Mouse (Mus musculus): ENCODE measurements at regions not wholly inside any gene's neighbourhood (a gene's known extent, or its start where the extent isn't known, plus 50 kb on each side); places are given as distances from the start of the nearest gene placed in this dataset.

DNA sequence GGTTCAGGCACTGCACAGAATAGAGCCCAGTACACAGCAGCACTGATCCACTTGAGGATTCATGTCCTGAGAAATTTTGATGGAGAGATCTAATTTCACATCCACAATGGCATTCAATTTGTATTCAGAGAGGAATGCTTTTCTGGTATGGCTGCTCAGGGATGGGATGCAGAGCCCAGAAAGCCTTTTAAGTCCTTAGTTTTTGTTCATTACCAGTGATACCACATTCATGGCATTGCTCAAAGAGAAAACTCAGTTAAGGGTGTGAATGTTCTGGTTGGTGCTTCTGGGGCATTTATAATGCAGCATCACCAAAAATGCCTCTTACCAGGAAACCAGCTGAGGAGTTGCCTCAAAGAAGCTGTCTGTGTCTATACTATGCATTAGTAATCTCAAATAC lies 151.5 kb upstream of the Mmadhc start:
- DNase-seq (ENCODE audit: low read depth, low spot score): no peak

DNA sequence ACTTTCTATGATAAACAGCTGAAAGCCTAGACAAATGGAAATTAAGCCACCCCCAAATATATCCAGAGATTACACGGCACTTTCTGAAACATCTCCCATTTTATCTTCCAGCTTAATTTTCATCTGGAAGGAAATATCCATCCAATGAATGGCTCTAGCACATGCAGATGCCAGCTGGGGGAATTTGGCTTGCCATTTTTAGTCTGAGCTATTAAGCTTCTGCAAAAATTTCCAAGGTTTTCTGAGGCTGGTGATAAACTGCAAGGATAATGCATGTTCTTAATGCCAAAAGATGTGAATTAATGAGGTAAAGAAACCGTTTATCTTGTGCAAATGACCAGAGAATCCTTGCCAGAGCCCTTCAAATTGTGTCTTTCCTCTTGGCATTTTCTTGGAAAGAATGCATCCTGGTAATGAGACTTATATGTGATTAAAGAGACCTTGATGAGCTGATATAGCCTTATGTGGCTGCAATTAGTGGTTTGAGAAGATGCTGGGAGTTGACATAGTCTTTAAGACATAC lies 149.4 kb upstream of the Mmadhc start:
- no peak for DNase-seq (ENCODE audit: low read depth, low spot score)

DNA sequence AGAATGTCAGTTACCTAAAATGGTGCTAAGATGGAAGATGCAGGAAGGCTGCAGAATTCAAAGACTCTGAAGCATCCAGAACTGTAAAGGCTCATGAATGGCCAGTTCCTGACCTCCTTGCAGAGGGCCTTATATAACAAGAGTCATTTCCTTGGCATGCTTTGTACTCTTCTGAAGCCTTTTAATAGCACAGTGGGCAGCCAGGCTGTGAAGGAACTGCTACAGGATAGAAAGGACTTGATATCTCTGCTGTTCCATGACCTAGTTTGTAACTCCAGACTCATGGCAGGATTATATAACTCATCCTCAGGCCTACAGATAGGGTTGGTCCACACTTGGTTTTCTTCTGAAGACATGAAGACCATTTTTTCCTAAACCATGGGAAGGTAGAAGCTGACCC lies 143.7 kb upstream of the Mmadhc start:
- DNase-seq (ENCODE audit: low read depth, low spot score): no peak

DNA sequence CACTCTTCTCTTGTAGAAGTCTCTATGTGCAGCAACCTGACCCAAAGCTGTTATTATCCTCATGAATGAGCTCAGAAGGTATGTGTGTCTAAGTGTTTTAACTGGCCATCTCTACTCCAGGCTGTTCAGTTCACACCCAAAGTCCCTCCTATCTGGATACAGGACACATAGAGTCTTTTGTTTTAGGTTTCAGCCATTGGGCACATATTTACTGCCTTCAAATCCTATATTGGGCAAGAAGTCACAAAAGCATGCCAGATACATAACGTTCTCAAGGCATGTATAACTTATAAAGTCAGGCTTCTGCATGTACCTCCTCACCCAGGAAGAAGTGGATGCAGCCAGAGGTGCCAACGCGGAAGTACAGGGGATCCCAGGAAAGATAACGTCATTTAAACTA lies 136.6 kb upstream of the Mmadhc start:
- DNase-seq (ENCODE audit: low read depth, low spot score): no peak

DNA sequence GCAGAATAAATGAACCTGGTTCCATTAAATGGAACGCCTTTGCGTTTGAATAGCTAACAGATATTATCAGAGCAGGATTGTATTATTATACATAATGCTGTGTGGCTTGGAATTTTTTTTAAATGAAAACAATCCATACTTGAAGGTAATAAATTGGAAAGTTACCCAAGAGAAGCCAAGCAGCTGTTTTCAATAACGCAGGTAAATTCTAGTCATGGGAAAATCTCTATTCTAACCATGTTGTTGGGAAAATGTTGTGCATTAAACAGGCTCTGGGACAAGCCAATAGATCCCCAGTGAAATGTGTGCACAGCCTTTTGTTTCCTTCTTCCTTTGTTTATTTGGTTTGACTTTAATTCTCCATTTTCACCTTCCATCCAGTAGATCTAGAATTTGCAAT lies 128.6 kb upstream of the Mmadhc start:
- DNase-seq (ENCODE audit: low read depth, low spot score): no peak

DNA sequence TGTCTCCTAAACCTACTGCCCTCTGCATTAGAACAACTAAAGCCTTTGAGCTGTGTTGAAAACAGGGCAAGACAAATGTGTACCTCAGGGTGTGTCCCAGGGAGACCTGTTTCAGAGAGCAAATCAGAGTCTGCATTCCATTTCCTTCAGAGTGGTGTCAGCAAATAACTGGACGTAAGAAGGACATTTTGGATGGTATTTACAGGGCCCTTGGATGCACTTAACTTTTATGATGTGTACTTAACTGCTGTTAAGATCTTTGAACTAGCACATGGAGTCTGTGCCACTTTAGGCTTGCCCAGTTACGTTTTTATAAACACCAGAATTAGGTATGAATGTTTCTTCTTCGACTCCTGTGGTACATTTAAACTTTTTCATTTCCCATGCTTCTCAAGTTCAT lies 123.0 kb upstream of the Mmadhc start:
- no peak for DNase-seq (ENCODE audit: low read depth, low spot score)

DNA sequence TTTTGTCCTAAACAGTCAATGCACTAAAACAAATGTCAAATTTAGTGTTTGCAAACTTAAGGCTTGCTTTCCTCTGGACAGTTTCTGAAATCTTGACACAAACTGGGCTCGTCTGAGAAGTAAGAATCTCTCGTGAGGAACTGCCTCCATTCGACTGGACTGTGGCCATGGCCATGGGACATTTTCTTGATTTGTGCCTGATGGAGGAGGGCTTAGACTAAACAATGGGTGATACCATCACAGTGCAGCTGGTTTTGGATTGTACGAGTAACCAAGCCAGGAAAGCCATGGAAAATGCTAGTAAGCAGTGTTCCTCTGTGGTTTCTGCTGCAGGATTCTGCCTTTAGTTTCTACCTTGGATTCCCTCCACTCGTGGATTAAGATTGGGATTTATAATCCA lies 121.0 kb upstream of the Mmadhc start:
- DNase-seq (ENCODE audit: low read depth, low spot score): no peak

DNA sequence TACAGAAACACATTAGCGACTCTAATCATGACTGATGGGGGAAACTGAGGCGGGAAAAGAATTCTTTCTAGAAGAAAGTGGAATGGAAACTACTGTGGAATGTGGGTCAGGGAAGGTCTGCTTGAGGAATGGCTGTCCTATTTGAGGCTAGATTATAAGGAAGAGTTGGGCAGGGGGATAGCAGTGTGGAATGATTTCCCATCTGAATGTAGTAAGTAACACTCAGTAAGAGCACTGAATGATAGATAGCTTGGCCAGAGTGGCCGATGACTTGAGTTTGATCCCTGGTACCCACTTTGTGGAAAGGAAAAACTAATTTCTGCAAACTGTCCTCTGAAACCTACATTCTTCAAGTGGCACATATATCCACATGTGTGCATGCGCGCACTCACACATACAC lies 120.5 kb upstream of the Mmadhc start:
- no peak for DNase-seq (ENCODE audit: low read depth, low spot score)

DNA sequence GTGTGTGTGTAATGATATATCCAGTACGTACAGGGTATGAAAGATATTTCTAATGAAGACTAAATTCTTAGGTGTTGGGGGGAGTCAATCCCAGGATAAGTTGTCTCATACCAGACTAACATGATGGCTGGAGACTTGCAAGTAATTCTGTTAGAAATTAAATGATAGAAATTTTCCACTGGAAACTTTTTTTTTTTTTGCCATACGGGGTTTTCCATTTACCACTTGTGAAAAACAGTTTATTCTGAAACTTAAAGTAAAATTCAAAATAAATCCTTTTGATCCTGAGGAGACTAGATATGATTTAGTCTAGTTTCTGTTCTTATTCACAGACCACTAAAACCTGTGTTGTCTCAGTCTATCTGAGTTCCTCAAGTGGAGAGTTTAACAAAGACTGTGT lies 119.5 kb upstream of the Mmadhc start:
- DNase-seq (ENCODE audit: low read depth, low spot score): no peak

DNA sequence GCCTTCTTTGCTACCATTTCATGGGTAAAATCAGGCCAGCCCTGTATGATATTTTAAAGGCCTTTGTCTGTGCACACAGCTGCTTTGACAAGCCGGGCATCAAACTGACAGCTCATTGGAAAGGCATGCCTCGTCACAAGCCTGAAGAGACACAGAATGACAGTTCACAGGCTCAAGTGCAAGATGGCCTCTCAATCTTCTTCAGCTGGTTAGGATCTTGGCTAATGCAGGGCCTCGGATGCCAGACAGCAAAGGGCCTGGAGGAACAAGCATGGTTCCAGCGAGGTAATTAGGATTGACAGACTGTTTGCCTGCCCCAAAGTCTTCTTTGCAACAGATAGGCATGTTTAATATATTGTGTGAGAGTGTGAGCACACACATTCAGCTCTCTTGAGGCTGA lies 109.3 kb upstream of the Mmadhc start:
- DNase-seq (ENCODE audit: low read depth, low spot score): no peak

DNA sequence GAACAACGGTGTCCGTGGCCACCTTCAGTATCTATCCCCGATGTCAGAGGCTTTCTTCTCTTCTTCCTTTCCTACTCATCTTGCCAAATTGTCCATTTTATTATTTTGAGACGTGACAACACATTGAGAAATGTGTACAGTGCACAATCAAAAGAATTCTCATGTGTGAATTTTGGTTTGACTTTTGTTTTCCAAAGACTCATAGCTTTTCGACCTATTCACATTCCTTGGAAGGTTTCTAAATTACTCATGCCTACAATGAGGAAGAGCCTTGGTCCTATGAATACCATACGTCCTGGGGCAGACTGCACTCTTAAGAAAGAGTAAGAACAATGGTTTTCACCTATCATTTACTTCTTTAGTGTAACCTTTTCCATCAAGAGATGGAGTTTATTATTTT lies 106.5 kb upstream of the Mmadhc start:
- no peak for DNase-seq (ENCODE audit: low read depth, low spot score)

DNA sequence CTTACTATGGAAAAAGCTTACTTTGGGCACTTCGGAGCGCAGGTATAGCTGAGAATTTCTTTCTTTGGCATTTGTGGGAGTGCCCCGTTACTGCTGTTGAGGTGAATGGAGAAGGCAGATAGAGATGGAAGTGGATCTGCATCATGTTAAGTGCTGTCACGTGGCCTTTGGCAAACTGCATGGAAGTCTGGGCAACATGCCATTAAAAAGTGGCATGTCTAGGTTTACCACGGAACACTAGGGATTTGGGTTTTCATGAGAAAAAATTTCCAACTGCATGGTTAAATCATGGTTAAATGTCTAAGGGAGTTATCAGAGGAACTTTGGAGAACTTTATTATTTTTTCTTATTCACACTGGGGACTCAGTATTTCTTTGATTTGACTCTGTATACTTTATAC lies 102.0 kb upstream of the Mmadhc start:
- no peak for DNase-seq (ENCODE audit: low read depth, low spot score)

DNA sequence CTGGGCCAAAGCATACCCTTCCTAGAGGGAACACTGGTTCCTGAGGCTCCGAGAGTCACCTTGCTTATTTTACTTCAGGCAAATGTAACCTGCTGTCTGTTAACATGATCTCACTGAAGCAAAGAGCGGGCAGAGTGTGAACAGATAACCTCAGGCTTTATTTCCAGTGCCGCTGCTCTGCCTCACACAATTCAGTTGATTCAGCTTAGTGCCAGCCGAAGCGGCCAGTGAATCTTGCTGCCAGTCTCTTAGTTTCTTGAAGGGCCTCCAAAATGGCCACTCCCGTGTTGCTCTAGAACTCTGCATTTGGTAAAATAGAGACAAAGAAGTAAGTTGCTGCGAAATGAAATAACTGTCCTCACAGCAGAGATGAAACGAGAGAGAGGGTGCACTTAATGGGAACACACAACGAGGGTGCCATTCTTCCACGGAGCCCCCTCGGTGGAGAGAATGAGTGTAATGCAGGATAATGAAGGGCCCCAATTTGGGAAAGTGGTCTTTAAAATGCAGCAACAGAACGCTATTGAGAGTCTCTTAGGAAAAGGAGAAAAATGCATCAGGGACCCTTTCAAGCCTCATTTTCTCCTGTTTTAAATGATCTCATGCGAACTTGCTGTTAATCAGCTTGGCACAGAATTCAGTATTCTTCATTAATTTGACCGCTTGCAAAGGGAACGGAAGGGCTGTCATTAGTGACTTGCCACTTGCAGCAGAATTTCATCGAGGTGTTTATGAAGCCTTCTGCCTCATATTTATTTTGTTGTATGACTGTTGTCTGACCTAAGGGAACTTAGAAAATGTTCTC lies 81.2 kb upstream of the Mmadhc start:
- no peak for DNase-seq (ENCODE audit: low read depth, low spot score)

DNA sequence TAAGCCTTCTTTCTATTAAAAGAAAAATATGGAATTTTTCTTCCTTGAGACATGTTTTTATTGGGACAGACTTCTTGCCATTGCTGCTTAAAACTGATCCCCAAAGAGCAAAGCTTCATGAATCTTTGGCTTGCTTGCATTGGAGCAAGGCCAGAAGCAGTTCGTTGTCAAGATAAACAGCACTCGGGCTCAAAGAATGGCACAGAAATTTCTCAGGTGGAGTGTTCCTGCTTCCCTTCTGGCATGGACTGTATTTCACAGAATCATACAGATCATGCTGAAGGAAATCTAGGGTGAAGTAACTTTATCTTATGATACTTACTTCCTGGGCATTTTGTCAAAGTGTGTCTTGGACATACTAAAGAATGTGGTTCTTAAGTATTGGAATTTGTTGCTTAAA lies 77.0 kb upstream of the Mmadhc start:
- no peak for DNase-seq (ENCODE audit: low read depth, low spot score)

DNA sequence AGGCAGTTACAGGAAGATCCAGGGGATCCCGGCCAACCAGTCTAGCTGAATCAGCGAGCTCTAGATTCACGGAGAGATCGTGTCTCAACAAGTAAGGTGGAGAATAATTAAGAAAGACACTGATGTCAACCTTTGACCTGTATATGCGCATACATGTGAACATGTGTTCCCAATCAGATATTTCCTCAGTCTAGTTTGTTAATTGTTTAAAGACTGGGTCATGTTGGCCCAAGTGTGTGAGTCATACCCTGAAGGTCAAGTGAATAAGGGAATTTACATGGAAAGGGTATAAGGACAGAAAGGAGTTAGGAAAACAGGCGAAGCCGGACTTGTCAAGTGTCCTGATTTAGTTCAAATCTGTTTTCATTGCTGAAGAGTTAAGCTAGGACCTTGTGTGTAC lies 76.4 kb upstream of the Mmadhc start:
- no peak for DNase-seq (ENCODE audit: low read depth, low spot score)

DNA sequence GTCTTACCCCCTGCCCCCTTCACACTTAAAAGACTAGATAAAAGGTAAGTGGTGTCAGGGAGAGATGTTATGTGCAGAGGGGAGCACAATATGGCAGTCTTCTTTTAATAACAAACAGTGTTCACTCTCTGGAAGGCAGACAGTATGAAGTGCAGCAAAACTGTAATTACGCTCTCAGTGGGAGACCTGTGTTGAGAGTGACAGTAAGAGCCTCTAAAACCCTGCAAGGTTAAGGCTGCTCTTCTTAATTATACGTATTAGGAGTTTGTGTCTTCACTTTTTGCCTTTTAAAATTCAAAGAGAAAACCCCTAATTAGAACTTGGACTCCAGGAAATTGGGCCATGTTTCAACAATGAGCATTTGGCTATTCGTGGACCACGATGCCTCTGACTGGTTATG lies 72.2 kb upstream of the Mmadhc start:
- no peak for DNase-seq (ENCODE audit: low read depth, low spot score)

DNA sequence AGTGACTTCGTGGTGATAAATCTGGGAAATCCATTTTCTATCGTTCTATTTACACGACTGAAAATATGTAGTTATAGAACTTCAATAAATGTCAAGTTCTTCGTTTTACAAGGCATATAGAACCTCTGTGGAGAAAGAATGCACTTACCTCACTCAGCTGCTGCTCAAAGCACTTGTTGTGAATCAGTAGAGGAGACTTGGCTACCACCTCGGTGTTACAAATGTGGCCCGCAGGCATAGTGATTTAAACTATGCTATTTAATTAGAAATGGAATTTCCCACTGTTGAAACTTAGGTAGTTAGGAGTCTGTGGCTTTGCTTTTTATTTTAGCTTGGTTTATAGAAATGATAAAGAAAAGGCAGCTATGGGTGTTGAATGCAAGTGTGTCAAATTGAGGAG lies 71.8 kb upstream of the Mmadhc start:
- DNase-seq (ENCODE audit: low read depth, low spot score): no peak

DNA sequence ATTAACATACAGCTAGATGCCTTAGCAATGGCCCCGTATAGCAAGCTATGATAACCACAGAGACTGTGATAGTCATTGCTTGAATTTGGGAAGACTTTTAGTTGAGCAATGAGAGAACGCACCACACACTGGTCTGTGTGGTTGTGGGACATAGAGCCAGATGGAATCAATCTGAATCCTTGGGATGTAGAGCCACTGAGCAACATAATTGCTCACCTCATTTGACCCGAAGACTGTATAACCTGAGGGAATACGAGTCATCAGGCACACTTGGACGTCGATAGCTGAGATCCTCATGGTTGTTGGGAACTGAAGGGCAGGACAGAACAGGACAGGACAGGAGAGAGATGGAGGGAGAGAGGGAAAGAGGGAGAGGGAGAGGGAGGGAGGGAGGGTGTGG lies 68.6 kb upstream of the Mmadhc start:
- no peak for DNase-seq (ENCODE audit: low read depth, low spot score)

DNA sequence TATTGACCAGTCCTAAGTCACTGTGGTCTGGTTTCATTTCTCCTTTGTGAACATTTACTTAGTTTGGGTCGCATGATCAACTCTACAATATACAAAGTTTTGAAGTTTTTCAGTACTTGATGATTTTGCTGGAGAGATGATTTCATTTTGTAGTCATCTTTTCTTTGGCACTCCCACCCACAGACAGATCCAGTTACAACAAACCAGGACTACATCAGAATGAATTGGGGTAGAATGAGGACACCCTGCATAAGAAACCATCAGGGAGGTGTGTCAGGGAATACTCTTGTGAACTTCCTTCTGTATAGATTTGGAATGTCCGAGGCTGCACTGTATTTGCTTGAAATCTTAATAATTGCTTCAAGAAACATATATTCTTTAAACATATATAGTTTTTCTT lies 59.5 kb upstream of the Mmadhc start:
- DNase-seq (ENCODE audit: low read depth, low spot score): no peak

DNA sequence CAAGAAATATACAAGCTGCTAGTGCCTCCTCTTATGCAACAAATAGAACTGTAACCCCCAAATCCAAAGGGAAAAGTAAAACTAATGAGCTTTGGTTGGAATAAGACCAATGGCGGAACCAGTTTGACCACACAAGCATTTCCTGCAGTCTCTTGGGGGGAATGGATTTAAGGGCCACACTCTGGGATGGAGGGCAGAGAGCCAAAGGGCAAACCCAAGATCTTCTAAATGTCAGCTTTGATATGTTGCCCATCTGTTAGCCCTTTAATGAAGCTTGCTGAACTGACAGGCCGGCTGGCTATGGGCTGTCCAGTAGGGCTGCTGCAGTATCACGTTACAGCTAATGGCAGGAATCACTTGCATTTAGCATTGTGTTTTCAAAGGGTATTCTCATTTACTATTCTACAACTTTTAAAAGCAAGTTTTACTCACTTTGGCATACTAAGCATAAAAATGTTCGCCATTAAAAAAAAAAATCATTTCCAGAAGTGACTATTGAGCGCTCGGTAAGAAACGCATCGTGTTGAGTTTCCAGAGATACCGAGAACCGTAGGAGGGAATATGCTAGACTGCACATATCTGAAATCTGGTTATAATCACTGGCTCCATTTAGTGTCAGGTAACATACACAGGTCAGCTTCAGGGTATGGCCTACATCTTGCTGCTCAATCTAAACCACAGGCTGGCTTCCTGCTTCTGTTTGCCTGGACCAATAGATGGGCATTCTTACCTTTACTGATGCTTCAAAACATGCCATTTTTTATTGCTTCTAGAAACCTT lies 51.1 kb upstream of the Mmadhc start:
- DNase-seq (ENCODE audit: low read depth, low spot score): peak; percentile 42
